Mouse (Mus musculus): Measurements from ENCODE around the gene Hdac1. TPM values are rescaled to one million over a fixed set of nuclear protein-coding genes. Genes with fewer than 3 reads are reported as not detected.
A peak's percentile ranks its signal among the peaks of the same experiment; 100 is the strongest.
"Not testable (repeated sequence)": the region's sequence is repeated elsewhere in the genome, so short reads cannot be mapped to it uniquely, and the experiment has no call there.

Gene Hdac1
- total RNA-seq, 2 experiments from 2014 or later, result 49.2 to 59.8 TPM

DNA sequence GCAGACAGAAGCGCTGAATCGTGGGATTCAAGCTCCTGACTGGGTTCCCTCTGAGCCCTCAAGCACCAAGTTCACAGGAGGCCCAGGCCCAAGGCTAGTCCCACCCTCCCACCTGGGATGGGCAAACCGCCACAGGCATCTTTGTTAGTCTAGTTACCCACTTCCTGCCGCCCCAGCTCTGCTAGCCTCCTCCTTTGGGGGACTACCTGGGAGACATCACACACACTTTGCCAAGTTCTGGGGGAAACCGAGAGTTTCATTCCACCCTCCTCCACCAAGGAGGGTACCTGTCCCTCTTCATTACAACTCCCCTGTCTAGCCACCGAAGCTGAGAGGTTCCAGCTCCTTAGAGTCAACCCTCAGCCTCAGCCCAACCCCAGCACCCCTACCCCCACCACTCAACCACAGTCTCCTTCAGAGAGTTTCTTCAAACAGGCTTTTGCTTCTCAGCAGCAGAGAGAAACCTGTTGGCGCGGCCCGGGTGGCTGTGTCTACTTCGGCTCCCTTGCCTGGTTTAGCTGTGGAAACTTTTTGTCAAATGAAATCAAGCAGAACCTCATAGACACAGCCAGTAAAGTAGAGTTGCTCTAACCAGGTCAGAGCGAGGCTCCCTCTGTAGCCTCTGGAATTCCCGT, 15.9 kb upstream of the Hdac1 start:
- DNase-seq, result no peak

DNA sequence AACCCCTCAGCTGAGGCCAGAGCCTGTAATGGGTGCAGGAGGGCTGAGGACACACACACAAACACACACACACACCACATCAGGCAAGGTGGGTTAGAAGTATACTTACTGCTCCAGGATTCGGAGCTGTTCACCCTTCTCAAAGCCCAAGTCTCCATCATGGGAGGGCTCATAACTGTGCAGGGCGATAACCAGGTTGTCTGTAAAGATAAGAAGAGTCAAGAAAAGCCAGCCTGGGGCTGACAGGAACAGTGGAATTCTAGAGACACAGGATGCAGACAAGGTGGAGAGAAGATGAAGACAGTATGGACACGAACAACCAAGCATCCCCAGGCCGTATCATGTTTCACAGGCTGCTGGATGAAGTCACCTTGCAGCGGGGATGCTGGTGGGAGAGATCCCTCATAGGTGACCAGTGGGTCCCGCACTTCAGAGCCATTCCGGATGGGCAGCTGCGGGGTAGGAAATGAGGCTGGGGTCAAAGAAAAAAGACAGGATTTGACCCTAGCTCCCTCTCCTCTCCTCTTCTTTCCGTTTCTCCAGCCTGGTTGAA, 14.8 kb upstream of the Hdac1 start:
- no peak for DNase-seq

DNA sequence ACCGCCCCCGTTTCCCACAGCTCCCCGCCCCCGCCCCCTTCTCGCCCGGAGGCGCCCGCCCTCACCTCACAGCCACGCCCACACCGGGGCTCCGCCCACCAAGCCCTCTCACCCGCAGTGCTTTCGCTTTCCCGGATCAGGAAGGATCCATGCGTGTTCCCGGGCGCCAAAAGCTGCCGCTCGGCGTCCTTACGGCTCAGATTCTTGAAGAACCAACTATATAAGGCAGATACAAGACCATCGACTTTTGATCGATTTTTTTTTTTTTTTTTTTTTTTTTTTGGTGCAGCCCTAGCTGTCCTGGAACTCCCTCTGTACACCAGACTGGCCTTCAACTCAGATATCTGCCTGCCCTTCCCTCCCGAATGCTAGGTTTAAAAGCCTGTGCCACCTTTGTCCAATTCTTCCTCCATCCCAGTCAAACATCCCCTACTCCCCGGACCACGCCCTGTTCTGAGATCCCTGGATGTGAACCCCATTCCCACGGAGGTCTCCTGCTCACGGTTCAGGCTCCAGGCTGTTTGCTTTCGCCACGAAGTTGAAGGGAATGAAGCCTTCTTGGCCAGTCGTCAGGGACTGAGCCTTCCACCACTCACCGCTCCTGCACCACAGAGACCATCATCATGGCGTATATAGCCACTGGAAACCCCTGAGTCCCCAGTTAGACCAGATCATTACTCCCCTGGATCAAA, 14.2 kb upstream of the Hdac1 start:
- DNase-seq, result peak; percentile 95 to 98

DNA sequence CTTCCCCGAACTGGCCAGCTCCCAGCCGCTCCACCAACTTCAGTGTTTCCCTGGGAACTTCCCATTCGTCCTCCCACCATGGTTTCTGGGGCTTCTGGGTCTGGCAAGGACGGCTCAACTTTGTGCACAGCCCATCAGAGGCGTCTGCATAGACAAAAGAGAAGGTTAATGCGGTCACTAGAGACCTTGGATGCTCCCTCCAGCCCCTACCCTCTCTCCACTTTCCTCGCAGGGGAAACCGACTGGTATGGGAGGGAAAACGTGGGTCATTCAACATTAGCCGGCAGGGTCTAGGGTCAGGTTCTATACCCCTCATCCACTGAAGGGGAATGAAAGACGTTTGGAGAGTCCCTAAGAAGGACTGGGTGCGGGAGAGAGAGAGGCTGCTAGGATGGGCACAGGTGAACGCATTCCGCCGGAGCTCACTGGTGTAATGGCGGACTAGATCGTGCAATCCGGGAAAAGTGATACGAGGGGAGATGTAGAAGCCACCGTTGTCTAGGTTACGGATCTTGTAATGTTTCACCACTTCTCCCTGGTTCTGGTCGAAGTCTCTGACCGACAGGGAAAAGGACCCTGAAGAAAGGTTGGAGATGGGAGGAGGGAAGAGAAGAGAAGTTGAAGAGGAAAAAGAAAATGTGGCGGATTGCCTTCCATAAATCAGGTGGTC, 13.5 kb upstream of the Hdac1 start:
- peak; percentile 33 to 42 for DNase-seq

DNA sequence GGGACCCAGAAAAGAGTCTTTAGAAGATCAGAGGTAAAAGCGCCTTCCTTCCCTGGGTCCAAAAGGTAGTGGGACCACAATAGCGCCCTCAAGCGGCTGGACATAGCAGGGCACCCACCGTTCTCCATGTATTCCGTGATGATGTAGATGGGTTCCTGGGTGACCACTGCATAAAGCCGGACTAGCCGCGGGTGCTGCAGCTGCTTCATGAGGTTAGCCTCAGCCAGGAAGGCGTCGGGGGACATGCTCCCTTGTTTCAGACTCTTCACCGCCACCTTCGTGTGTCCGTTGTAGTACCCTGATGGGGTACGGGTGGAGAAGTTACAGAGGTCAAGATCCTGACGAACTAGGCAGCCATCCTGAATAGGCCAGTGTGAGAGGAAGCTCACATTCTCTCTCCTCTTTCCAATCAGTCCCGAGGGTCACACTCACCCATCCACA, 12.9 kb upstream of the Hdac1 start:
- DNase-seq, result peak; percentile 80 to 83

DNA sequence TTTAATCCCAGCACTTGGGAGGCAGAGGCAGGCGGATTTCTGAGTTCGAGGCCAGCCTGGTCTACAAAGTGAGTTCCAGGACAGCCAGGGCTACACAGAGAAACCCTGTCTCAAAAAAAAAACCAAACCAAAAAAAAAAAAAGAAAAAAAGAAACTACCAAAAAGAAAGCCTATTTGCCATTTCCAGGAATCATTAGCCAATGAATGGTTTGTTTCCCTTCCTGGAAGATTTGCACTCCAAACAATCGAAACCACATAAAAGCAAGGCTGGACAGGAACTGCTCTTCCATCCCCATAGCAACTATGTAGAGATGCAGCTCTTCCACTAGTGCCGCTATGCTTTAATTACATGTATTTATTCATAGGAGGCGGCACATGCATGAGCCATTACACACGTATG, 12.0 kb upstream of the Hdac1 start:
- not testable (repeated sequence) for DNase-seq

DNA sequence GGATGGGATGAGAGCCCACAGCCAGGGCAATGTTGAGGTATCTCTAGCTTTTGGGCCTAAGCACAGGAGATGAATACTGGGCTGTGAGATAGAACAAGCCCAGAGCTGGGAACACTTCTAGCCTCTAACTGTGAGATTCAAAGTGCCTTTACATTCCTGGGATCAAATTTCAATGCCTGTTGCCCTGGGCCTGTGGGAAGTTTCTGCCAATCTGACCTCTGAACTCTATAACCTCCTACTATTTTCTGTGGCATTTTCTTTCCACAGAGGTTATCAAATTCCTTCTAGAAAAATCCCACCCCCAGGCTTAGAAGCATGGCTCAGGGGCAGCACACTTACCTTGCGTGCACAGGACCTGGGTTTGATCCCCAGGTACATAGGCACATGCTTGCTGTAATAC, 7.8 kb upstream of the Hdac1 start:
- no peak for DNase-seq

DNA sequence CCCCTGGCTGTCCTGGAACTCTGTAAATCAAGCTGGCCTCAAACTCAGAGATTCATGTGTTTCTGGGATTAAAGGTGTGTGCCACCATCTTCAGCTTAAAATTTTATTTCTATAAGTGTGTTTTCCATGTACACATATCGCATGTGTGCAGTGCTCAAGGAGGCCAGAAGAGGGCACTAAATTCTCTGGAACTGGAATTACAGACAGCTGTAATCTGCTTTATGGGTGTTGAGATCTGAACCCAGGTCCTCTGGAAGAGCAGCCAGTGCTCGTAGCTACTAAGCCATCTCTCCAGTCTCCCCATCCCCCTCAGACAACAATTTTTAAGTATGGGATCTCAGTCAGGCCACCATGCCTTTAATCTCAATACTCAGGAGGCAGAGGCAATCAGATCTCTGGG, 6.8 kb upstream of the Hdac1 start:
- DNase-seq, result peak; percentile 30 to 43

DNA sequence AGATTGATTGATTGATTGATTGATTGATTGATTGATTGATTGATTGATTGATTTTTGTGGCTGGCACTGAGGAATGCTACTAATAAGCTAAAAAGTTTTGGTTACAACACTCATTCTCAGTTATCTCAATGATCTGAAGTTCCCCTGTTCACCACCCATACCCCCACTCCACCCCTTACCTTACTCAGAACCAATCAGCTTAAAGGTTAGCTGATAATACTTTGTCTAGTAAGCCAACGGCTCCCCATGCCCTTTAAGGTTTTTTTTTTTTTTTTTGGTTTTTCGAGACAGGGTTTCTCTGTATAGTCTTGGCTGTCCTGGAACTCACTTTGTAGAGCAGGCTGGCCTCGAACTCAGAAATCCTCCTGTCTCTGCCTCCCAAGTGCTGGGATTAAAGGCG, 5.1 kb upstream of the Hdac1 start:
- DNase-seq, result not testable (repeated sequence)

DNA sequence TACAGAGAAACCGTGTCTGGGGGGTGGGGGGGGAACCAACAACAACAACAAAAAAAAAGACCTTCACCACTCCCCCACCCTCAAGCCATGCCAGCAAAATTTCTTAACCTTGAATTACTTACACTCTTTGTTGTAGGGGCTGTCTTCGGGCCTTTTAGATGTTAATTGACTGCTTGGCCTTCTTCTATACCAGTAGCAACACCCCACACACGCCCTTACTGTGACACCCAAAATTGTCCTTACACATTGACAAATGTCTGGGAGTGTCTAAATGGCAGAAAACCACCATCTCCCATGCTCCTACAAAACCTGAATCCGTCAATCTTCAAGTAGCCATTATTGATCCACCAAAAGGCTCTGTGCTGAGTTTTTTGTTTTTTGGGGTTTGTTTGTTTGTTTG, 1.6 kb upstream of the Hdac1 start:
- no peak for DNase-seq

DNA sequence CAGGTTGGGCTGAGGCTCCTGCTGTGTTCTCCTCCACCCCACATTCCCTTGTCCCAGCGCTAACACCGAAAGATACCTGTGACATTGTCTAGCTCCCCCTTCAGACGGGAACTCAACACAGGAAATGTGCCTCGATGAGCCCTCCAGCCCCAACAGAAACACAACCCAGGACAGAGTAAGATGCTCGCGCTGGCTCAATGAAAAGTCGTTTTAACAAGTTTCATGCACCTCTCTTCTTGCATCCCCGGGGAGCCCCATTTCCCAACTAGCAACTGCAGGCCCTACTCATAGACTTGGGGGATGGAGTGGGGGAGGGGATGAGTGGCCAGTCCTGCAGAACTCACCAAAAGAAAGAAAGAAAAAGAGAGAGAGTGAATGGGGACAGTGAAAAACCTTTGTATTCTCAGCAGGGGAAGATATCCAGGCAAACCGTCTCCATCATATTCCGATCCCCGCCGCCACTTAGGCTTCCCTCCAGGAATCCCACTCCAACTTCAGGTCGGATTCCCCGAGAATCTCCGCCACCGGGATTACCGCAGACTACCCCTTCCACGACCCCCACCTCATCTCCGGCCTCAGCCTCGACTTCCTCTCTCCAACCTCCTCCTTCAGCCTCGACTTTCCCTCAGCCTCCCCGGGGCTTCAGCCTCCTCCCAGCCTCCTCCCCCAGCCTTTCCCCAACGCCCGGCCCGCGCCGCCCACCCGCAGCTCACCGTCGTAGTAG, 483 bp downstream of the Hdac1 start:
- peak; percentile 20 to 47 for DNase-seq

DNA sequence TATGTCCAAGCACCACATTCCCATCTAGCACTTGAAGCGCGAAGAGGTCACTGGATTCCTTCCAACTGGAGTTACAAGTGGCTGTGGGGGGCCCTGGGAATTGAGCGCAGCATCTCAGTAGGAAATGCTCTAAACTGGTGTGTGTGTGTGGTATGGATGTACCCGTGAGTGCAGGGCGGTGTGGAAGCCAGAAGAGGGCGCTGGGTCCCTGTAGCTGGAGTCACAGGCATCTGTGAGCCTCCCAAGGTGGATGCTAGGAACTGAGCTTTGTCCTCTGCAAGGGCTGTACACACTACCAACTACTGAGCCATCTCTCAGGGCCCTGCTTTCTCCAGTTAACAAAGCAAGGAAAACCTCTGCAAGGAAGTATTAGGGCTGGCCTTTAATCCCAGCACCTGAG, 2.5 kb downstream of the Hdac1 start:
- peak; percentile 36 to 46 for DNase-seq

DNA sequence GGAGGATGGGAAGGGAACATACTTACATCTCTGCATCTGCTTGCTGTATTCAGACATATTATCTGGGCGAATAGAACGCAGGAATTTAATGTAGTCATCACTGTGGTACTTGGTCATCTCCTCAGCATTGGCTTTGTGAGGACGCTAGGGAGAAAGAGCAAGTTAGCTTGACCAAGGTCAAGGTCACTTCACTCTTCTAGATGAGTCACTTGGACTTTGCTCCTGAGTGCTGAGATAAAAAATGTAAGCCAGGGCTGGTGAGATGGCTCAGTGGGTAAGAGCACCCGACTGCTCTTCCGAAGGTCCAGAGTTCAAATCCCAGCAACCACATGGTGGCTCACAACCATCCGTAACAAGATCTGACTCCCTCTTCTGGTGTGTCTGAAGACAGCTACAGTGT, 13.6 kb downstream of the Hdac1 start:
- DNase-seq, result not testable (repeated sequence)

DNA sequence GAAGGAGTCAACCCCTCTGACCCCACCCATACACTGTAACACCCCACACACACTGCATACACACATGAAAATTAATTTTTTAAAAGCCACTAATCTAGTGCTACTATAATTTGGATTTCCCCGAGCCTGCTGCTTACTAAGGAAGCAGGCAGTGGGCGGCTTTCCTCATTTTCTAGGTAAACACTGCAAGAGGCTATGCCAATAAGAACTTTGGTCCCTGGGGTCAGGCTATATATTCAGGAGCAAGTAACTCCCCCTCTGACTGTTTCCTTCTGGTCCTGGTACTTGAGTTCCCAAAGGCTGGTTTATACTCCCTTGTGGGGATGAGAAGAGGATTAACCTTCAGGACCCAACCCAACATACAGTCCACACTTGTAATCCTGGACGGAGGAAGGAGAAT, 16.6 kb downstream of the Hdac1 start:
- no peak for DNase-seq

DNA sequence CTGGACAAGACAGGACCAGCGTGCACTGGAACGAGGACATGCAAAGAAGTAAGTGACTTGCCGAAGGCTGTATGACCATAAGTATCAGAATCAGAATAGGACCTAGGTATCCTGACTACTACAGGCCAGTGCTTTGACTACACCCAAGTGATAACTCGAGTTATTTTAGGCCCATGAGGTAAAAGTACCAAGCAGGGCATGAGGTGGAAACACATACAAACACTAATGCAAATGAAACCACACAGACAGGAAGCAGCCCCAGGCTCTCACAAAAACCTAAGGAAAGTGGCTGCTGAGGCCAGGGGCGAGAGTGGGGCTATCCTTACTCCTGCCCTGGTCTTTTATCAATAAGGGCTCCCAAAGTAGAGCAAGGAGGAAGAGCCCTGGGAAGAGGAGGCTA, 17.2 kb downstream of the Hdac1 start:
- DNase-seq, result no peak

DNA sequence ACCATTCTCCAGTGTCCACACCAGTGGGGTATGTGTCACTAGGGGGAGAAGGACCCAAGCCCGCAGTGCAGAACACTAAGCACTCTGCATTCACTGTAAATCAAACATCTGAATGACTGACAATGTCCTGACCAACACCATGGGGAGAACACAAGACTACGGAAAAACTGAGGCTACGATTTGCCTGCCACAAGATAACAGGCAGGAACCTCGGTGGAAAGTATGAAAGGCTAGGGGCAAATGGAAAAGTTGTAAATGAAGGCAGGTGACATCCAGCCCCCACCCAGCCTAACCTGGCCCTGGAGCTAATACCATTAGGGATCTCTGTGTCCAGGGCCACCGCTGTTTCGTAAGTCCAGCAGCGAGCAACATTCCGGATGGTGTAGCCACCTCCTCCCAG, 24.0 kb downstream of the Hdac1 start:
- DNase-seq, result no peak

DNA sequence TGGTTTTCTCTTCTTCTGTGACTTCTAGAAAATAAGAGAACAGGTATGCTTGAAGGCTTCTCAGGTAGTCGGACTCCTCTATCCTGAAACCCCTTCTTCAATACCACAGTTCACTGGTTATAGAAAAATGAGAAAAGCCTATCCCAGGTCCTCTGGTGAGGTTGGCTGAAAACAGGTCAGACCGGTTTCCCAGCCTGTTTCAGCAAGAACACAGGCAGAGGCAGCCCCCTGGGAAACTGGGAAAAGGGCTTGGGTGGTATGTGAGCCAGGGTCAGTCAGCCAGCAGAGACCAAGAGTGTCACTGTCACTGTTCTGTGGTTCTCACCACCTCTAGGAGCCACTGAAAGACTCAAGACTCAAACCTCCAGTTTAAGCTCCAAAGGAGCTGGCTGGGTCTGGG, 25.6 kb downstream of the Hdac1 start:
- DNase-seq, result no peak

DNA sequence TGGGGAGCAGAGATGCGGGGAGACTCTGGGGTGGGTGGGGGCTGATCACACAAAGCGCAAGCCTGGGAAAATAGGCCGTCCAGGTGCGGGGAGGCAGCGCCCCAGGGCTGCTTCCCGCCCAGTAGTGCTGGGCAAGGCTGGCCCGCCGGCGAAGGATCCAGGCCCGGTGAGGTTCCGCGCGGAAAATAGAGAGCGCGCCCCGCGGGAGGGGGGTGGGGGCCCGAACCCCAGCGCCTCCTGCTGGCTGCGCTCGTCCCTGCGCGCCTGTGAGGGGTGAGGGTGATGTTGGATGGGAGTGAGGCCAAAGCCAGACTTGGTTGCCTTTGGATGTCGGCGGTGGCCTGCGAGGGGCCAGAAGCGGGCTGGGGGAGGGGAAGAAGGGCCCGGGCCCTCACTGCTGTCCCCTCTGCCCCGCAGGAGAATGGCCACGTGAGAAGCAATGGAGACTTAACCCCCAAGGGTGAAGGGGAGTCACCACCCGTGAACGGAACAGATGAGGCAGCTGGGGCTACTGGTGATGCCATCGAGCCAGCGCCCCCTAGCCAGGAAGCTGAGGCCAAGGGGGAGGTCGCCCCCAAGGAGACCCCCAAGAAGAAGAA, 28.1 kb downstream of the Hdac1 start:
- peak; percentile 69 to 85 for DNase-seq

DNA sequence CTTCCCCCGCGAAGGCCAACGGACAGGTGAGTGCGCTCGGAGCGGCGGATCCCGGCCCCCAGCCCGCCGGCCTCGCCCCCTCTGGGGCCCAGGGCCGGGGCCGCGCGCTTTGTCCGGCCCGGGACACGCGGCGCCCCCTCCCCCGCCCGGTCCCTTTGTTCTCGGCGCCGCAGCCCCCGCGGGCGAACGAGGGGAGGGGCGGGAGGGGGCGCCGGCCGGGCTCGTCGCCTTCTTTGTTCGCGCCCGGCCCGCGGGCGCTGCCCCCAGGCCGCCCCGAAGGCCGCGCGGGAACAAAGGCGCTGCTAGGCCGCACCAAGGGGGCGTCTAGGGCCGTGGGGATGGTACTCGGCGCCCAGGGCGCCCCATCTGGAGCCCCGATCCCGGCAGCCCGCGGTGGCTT, 28.6 kb downstream of the Hdac1 start:
- DNase-seq, result no peak

DNA sequence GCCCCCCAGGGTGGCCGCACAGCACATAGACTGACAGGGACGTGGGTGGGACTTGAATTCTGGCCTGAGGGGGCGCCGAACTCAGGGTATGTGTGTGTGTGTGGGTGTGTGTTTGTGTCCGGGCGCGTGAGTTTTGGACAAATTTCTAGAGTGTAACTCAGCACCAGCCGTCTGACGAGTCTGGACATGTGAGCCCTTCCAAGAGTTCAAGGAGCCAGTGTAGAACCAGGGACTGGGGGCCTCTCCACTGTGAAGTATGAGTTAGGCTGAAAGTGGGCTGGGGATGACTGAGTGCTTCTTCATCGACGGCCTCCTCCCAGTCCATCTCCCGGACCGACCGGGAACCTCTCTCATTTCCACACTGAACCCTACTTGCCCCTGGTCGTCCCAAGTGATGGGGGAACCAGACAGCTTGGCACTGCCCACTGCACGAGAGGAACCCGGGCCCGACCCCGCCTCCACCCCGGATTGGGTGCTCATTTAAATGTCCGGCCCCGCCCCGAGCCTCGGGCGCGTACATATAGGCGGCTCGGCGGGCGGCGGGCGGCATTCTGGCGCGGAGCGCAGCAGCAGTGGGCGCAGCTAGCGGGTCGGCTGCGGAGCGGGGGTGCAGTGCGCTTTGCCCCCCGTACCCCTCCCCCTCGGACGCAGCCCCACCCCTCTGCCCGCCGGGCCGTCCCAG, 29.3 kb downstream of the Hdac1 start, which contains the start of gene Marcksl1:
Gene Marcksl1, plus strand, starts transcription at position 496 of the 682 bp plus-strand sequence.
- peak; percentile 90 to 94 for DNase-seq

DNA sequence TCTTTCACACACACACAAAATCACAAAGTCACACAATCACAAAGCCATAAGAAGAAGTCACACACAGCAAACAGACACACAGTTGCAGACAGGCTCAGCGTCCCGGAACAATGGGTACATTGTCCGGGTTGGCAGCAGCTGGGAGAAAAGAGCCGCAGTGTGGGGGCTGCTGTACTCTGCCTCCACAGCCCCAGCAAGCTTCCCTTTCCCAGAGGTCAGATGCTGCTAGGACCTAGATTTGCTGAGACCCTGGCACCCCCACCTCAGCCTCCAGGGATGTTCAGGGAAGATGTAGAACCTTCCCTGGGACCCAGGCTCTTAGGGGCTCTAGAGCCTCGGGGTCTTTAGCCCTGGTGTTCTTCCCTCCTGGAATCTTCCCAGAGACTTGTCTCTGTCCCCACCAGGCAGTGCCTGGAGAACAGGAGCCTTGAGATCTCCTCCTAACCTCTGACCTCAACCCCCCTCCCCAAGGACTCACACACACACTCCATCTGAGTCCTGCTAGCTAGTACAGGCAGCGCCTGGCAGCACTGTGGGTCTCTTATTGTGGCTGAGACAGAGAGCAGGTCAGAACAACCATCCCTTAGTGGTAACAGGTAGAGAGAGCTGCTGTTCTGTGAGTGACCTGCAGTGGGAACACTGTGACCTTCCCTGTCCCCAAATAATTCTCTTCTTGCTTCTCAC, 31.0 kb downstream of the Hdac1 start:
- no peak for DNase-seq
